Mouse (Mus musculus) cerebellum, adult 9-11 months (tissue): ENCODE data around the gene Mill2.

Source experiments
- DNase-seq: peaks from one replicate; pipeline ENCODE4 v3.0.0; 2022

The Mill2 gene

GRCm38 (mm10) chr7:18878691-18879090, 38.9 kb downstream of the Mill2 start:
- DNase-seq = no peak

- no peak for DNase-seq
These were observed 44.4 kb downstream of the Mill2 start for GRCm38 (mm10) chr7:18883991-18884744.

GRCm38 (mm10) chr7:18884745-18885422, 45.1 kb downstream of the Mill2 start:
- DNase-seq = no peak

GRCm38 (mm10) chr7:18886963-18887362, 47.2 kb downstream of the Mill2 start:
- DNase-seq = no peak

GRCm38 (mm10) chr7:18890848-18891247, 51.1 kb downstream of the Mill2 start:
- DNase-seq = peak; percentile 55

- peak; percentile 89 for DNase-seq
These were observed 52.3 kb downstream of the Mill2 start for GRCm38 (mm10) chr7:18891872-18892599.

- DNase-seq = peak; percentile 52
These were observed 53.2 kb downstream of the Mill2 start for GRCm38 (mm10) chr7:18893009-18893408.

- peak; percentile 85 for DNase-seq
These were observed 54.1 kb downstream of the Mill2 start for GRCm38 (mm10) chr7:18893651-18894430.

- DNase-seq = peak; percentile 51
These were observed 56.8 kb downstream of the Mill2 start for GRCm38 (mm10) chr7:18896536-18896935.

GRCm38 (mm10) chr7:18900513-18900912, 60.7 kb downstream of the Mill2 start:
- no peak for DNase-seq

GRCm38 (mm10) chr7:18902486-18902885, 62.7 kb downstream of the Mill2 start:
- no peak for DNase-seq

- DNase-seq = peak; percentile 5
These were observed 65.2 kb downstream of the Mill2 start for GRCm38 (mm10) chr7:18904971-18905370.

GRCm38 (mm10) chr7:18909797-18910196, 70.0 kb downstream of the Mill2 start:
- no peak for DNase-seq

GRCm38 (mm10) chr7:18910241-18910831, 70.6 kb downstream of the Mill2 start, which contains the start of gene Ccdc61:
Ccdc61 (minus strand) TSS chr7:18910415.
- peak; percentile 98 for DNase-seq
